8 mouse cellular contexts compared by ENCODE assay signal in genomic region chr15:94590083-94590482, GRCm38 (mm10). TPM values are rescaled to one million over a fixed set of nuclear protein-coding genes. Genes with fewer than 3 reads are reported as not detected.
DNase-seq lines count a peak whose midpoint lies in the region; ATAC-seq and TF ChIP-seq lines count a peak whose summit lies in the region.

No protein-coding gene starts in this region.

- H3K27ac ChIP-seq in heart, adult 2 months, result peak overlapping the region; percentile 63
- no peak overlapping the region for H3K27ac ChIP-seq in liver, embryonic 14.5 days

- no peak overlapping the region for H3K9ac ChIP-seq in heart, adult 2 months (ENCODE audit: low read depth, low read length)
- peak overlapping the region; percentile 40 for H3K9ac ChIP-seq in liver, embryonic 14.5 days (replicated peaks)

- no peak for TF ChIP-seq CTCF in heart, adult 2 months (IDR thresholded peaks at IDR 0.05)
- TF ChIP-seq CTCF in liver, embryonic 14.5 days (IDR thresholded peaks at IDR 0.05; ENCODE audit: low read depth), result no peak

- no peak for ATAC-seq in liver, embryonic 14.5 days (ENCODE audit: insufficient read depth)

- no peaks in the 10 kb centered on the region for H3K9me3 ChIP-seq in liver, embryonic 14.5 days (ENCODE audit: control insufficient read depth, low read length)

- TF ChIP-seq POLR2A in heart, adult 2 months (IDR thresholded peaks at IDR 0.05; ENCODE audit: insufficient read depth, low read depth, low read length), result no peak

- intact Hi-C loops in heart, adult 2 months (cut with DNase I), result no loop called here
- intact Hi-C loops in heart, postnatal 14 days (cut with DNase I), result no loop called here
- intact Hi-C loops in left cerebral cortex, postnatal 4 days (cut with DNase I), result no loop called here

- H3K4me1 ChIP-seq in heart, adult 2 months (ENCODE audit: control insufficient read depth, insufficient read depth, low read length), result peaks cover 1% of the 10 kb centered on the region; the same call in 1 of the 2 replicates
- H3K4me1 ChIP-seq in liver, embryonic 14.5 days (replicated peaks; ENCODE audit: control insufficient read depth in 2 of 2, insufficient read depth in 2 of 2, low read length in 1 of 2), result peaks cover 3 to 12% of the 10 kb centered on the region in 2 experiments; a peak in 2 of 4 replicates

- H3K4me2 ChIP-seq in liver, embryonic 14.5 days (ENCODE audit: low read depth), result peak overlapping the region; percentile 84

- DNase-seq in heart, adult 2 months, result no peak
- no peak for DNase-seq in heart, postnatal 14 days
- DNase-seq in urinary bladder, postnatal 25 days (ENCODE audit: low spot score), result peak; percentile 1
- no peak for DNase-seq in urinary bladder, adult 18-20 months (ENCODE audit: low spot score in 2 of 2)
- no peak for DNase-seq in liver, embryonic 14.5 days (ENCODE audit: low read depth in 3 of 3, low spot score in 3 of 3)
- no peak for DNase-seq in embryo, embryonic 9.5 days (ENCODE audit: extremely low spot score)
- DNase-seq in T-cell, adult 2 months (ENCODE audit: low spot score), result no peak
- no peak for DNase-seq in left cerebral cortex, postnatal 4 days

- 12% methylated on average over 8 of the region's 8 CpGs for WGBS in heart, adult 2 months
- 12% methylated on average over 8 of the region's 8 CpGs for WGBS in liver, embryonic 14.5 days (ENCODE audit: insufficient replicate concordance)

- no peaks in the 10 kb centered on the region for H3K27me3 ChIP-seq in heart, adult 2 months (ENCODE audit: control insufficient read depth, insufficient read depth, low read length)
- H3K27me3 ChIP-seq in liver, embryonic 14.5 days (ENCODE audit: control insufficient read depth, insufficient read depth, low read length), result no peaks in the 10 kb centered on the region

- peaks cover 6% of the 10 kb centered on the region for H3K36me3 ChIP-seq in heart, adult 2 months (ENCODE audit: control insufficient read depth, insufficient read depth, low read length)
- peaks cover 6% of the 10 kb centered on the region; the same call in 1 of the 2 replicates for H3K36me3 ChIP-seq in liver, embryonic 14.5 days (replicated peaks; ENCODE audit: control insufficient read depth, insufficient read depth, low read depth)

- no peaks in the 10 kb centered on the region for H3K79me2 ChIP-seq in heart, adult 2 months (replicated peaks; ENCODE audit: control insufficient read depth, insufficient read depth, low read length)

- TF ChIP-seq EP300 in heart, adult 2 months (IDR thresholded peaks at IDR 0.05; ENCODE audit: insufficient read depth, low read depth, low read length), result no peak
- TF ChIP-seq EP300 in liver, embryonic 14.5 days (IDR thresholded peaks at IDR 0.05; ENCODE audit: low read depth), result no peak

- peak overlapping the region; percentile 22 for H3K4me3 ChIP-seq in heart, adult 2 months
- peak overlapping the region; percentile 66 to 99 for H3K4me3 ChIP-seq in liver, embryonic 14.5 days (ENCODE audit: insufficient read depth in 1 of 2, low read depth in 2 of 2, low read length in 2 of 2)

RNA-seq across cellular contexts. Expression of gene Twf1, which starts 0.4 kb away (rescaled TPM):
- total RNA-seq in heart, adult 2 months (2021), result 10 to 100 TPM; 12.8 to 18.1 TPM
- polyA plus RNA-seq in heart, adult 2 months (2012; rRNA removed), result 10.1 and 16.0 TPM in 2 replicates
- 10 to 100 TPM; 24.3 to 24.6 TPM for total RNA-seq in heart, postnatal 14 days (2021)
- polyA plus RNA-seq in liver, embryonic 14.5 days (2012; rRNA removed), result 8.4 and 13.8 TPM in 2 replicates
- polyA plus RNA-seq in liver, embryonic 14.5 days (2014; fragmentation: Nextera tagmentation; extraction: Ambion mirVana), result 23.9 and 24.6 TPM in 2 replicates
- total RNA-seq in left cerebral cortex, postnatal 4 days (2021), result 10 to 100 TPM; 51.4 to 52.5 TPM

RNA-seq across cellular contexts. Expression of gene Tmem117, which starts 38.9 kb away (rescaled TPM):
- 10 to 100 TPM; 12.5 to 12.6 TPM for total RNA-seq in heart, adult 2 months (2021)
- polyA plus RNA-seq in heart, adult 2 months (2012; rRNA removed), result 3.0 and 7.4 TPM in 2 replicates
- total RNA-seq in heart, postnatal 14 days (2021), result 10 to 100 TPM; 13.8 to 14.8 TPM
- not detected in 2 replicates for polyA plus RNA-seq in liver, embryonic 14.5 days (2012; rRNA removed)
- 0.05 TPM in 1 of 2 replicates, not detected in the other for polyA plus RNA-seq in liver, embryonic 14.5 days (2014; fragmentation: Nextera tagmentation; extraction: Ambion mirVana)
- 1 to 10 TPM; 9.5 to 9.9 TPM for total RNA-seq in left cerebral cortex, postnatal 4 days (2021)

RNA-seq across cellular contexts. Expression of gene Irak4, which starts 46.6 kb away (rescaled TPM):
- 1 to 10 TPM; 5.5 to 5.9 TPM for total RNA-seq in heart, adult 2 months (2021)
- 2.6 and 3.3 TPM in 2 replicates for polyA plus RNA-seq in heart, adult 2 months (2012; rRNA removed)
- total RNA-seq in heart, postnatal 14 days (2021), result 1 to 10 TPM; 6.2 to 7.6 TPM
- polyA plus RNA-seq in liver, embryonic 14.5 days (2012; rRNA removed), result 0.93 and 1.7 TPM in 2 replicates
- 1.7 and 2.0 TPM in 2 replicates for polyA plus RNA-seq in liver, embryonic 14.5 days (2014; fragmentation: Nextera tagmentation; extraction: Ambion mirVana)
- 1 to 10 TPM; 1.5 to 1.8 TPM for total RNA-seq in left cerebral cortex, postnatal 4 days (2021)

RNA-seq across cellular contexts. Expression of gene Pus7l, which starts 46.7 kb away (rescaled TPM):
- total RNA-seq in heart, adult 2 months (2021), result 1 to 10 TPM; 1.3 to 2.0 TPM
- 1.3 TPM in 2 replicates for polyA plus RNA-seq in heart, adult 2 months (2012; rRNA removed)
- total RNA-seq in heart, postnatal 14 days (2021), result 1 to 10 TPM; 2.5 to 3.3 TPM
- 2.3 and 2.8 TPM in 2 replicates for polyA plus RNA-seq in liver, embryonic 14.5 days (2012; rRNA removed)
- polyA plus RNA-seq in liver, embryonic 14.5 days (2014; fragmentation: Nextera tagmentation; extraction: Ambion mirVana), result 2.6 and 2.8 TPM in 2 replicates
- total RNA-seq in left cerebral cortex, postnatal 4 days (2021), result 1 to 10 TPM; 5.4 to 6.0 TPM
